Mouse (Mus musculus) heart, postnatal 0 days (tissue): ENCODE measurements at regions not wholly inside any gene's neighbourhood (a gene's known extent, or its start where the extent isn't known, plus 50 kb on each side); places are given as distances from the start of the nearest gene placed in this dataset.
"Not testable (repeated sequence)": the region's sequence is repeated elsewhere in the genome, so short reads cannot be mapped to it uniquely, and the experiment has no call there.

Experiments used
- ATAC-seq: fragments of 200-750 bp; cut with Nextera tagmentation; 2 replicates; pipeline ENCODE4 v1.8.0; 2017; ENCODE audit warnings: low read depth, moderate number of reproducible peaks, moderate library complexity; ENCODE audit not compliant: insufficient read depth
- DNase-seq: peaks from one replicate; pipeline ENCODE4 v3.0.0-alpha.2; 2016; ENCODE audit warnings: low spot score
- H3K27ac ChIP-seq: fragments of 300-500 bp; sonication (generic); 2 replicates; pipeline ENCODE4 v1.5.1; 2014; ENCODE audit warnings: low read depth, mild to moderate bottlenecking
- H3K27me3 ChIP-seq: fragments of 300-500 bp; sonication (generic); 2 replicates; pipeline ENCODE4 v1.6.1; 2014; ENCODE audit warnings: low read length, mixed read lengths; ENCODE audit not compliant: control insufficient read depth, insufficient read depth
- H3K36me3 ChIP-seq: fragments of 300-500 bp; sonication (generic); replicated peaks from 2 replicates; pipeline ENCODE4 v1.6.1; 2014; ENCODE audit warnings: low read length, mixed read lengths; ENCODE audit not compliant: control insufficient read depth, insufficient read depth
- H3K4me1 ChIP-seq: fragments of 300-500 bp; sonication (generic); 2 replicates; pipeline ENCODE4 v1.6.1; 2014; ENCODE audit warnings: antibody characterized with exemption; ENCODE audit not compliant: control insufficient read depth, insufficient read depth
- H3K4me2 ChIP-seq: fragments of 300-500 bp; sonication (generic); 2 replicates; pipeline ENCODE4 v1.6.1; 2014; ENCODE audit warnings: low read depth, mild to moderate bottlenecking, low read length, moderate library complexity
- H3K4me3 ChIP-seq: fragments of 300-500 bp; sonication (generic); 2 replicates; pipeline ENCODE4 v1.5.1; 2014; ENCODE audit warnings: low read depth, low read length
- H3K9ac ChIP-seq: fragments of 300-500 bp; sonication (generic); replicated peaks from 2 replicates; pipeline ENCODE4 v1.6.1; 2014; ENCODE audit warnings: low read depth, low read length, mixed read lengths
- H3K9me3 ChIP-seq: fragments of 300-500 bp; sonication (generic); replicated peaks from 2 replicates; pipeline ENCODE4 v1.6.1; 2016; ENCODE audit warnings: low read length; ENCODE audit not compliant: control insufficient read depth
- CTCF ChIP-seq: IDR thresholded peaks from 2 replicates; pipeline ENCODE4 v1.5.1; 2016; ENCODE audit warnings: antibody characterized with exemption, control low read depth, low read depth
- EP300 ChIP-seq: IDR thresholded peaks from 2 replicates; pipeline ENCODE4 v1.6.1; 2016; ENCODE audit warnings: antibody characterized with exemption, low read depth
- WGBS: fragments of 180-500 bp; shearing (Covaris S2); extraction: QIAGEN DNeasy Blood & Tissue Kit; methylation state at CpG from one replicate; pipeline ENCODE4 v1.1.7; 2014; 5-methylcytosine and 5-hydroxymethylcytosine counted together

DNA sequence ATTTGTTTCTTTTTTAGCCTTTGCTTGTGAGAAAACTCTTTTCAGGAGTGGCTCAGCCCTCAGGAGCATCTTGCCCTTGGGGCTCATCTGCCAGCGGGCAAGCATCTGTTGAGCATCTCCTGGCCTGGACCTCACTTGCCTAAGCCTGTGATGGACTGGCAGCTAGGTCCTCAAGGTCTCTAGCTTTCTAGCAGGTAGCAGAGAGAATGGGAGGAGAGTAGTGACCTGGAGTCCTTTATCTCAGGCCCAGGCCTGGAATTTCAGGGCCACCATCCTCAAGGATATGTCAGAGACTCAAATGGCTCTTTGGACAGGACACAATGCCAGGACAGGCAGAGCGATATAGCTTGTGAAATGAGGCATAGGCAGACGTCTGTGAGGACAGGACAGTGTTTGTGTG lies 59.3 kb upstream of the Klf13 start:
- Histone ChIP-seq H3K4me3 (no peak overlapping the region), H3K27me3 (no peaks in the 10 kb centered on the region), H3K36me3 (no peaks in the 10 kb centered on the region), H3K9ac (no peak overlapping the region), H3K27ac (peak overlapping the region; percentile 55; the same call in 1 of the 2 replicates), H3K4me1 (0 out of 2 replicates have a peak, but pooled peaks cover 10% of the 10 kb centered on the region), H3K9me3 (no peaks in the 10 kb centered on the region), H3K4me2 (no peak overlapping the region)
- no peak for ATAC-seq
- TF ChIP-seq CTCF (no peak), EP300 (no peak)
- WGBS: 81% methylated on average over 3 of the region's 3 CpGs
- no peak for DNase-seq

DNA sequence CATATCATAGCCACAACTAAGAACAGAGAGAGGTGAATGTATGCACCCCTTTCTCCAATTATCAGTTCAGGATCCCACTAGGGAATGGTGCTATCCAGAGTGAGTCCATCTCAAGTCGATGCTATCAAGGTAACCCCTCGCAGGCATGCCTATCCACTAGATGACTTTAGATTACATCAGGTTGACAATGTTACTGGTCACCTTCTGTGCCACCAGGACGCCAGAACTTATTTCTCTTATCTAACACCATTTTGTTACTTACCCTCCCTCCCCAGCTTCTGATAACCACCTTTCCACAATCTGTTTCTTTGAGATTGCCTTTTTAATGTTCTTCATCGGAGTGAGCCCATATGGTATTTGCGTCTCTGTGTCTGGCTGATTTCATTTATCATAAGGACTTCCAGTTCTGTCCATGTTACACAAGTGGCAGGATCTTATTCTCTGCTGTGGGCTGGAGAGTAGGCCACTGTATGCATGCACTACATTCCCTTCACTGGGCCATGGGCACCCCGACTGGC lies 57.9 kb upstream of the Klf13 start:
- H3K4me3 ChIP-seq: no peak overlapping the region
- no peak overlapping the region for H3K27ac ChIP-seq
- no peaks in the 10 kb centered on the region for H3K27me3 ChIP-seq
- no peak overlapping the region for H3K4me2 ChIP-seq
- 0 out of 2 replicates have a peak, but pooled peaks cover 4% of the 10 kb centered on the region for H3K4me1 ChIP-seq
- no peak for ATAC-seq
- TF ChIP-seq CTCF: no peak
- TF ChIP-seq EP300: no peak
- no peak overlapping the region for H3K9ac ChIP-seq
- H3K36me3 ChIP-seq: no peaks in the 10 kb centered on the region
- DNase-seq: no peak
- no peaks in the 10 kb centered on the region for H3K9me3 ChIP-seq
- WGBS: 71% methylated on average over 6 of the region's 6 CpGs

DNA sequence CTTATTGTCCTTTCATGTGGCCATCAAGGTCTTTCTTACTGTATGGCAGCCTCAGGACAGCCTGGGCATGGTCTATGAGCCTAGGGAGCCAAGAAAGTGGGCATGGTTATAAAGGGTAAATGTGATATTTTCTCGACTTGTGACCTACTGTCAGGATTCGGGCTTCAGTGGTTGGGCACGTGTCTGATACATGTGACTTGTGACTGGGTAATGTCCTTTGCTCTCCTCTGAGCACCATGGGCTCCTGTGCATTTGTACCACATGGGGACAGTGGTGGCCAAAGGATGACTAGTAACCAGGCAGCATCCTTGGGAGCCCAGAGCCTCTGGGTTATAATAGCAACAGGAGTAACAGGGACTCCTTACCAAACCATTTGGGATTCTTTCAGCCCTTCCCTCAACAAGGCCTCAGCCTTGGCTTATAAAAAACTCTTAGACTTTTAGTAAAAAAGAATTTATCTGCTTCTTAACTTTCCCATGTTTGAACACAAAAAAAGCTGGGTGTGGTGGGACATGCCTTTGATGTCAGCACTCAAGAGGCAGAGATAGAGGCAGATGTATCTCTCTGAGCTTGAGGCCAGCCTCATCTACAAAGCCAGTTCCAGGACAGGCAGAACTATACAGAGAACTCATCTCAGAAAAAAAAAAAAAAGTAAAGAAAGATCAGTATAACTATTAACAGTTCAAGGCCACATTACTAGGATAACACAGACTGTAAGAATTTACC lies 56.7 kb upstream of the Klf13 start:
- DNase-seq (no peak), ATAC-seq (peak; percentile 42; the same call in 1 of the 2 replicates)
- Histone ChIP-seq H3K36me3 (no peaks in the 10 kb centered on the region), H3K9ac (no peak overlapping the region), H3K27me3 (no peaks in the 10 kb centered on the region), H3K9me3 (no peaks in the 10 kb centered on the region), H3K4me3 (no peak overlapping the region), H3K27ac (no peak overlapping the region), H3K4me1 (0 out of 2 replicates have a peak, but pooled peaks cover 4% of the 10 kb centered on the region), H3K4me2 (no peak overlapping the region)
- 71% methylated on average over 3 of the region's 3 CpGs for WGBS
- TF ChIP-seq EP300 (no peak), CTCF (peak; percentile 32; the same call in 1 of the 2 replicates)

DNA sequence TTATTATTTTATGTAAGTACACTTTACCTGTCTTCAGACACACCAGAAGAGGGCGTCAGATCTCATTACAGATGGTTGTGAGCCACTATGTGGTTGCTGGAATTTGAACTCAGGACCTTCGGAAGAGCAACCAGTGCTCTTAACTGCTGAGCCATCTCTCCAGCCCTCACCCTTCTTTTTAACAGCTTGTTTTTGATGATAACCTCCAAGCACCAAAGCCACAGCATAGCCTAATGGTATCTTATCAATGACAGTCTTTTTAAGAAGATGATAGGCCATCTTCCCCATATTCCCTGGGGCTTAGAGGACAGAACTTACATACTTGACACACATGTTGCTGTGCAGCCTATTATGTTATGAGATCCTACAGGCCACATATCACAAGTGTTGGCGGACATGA lies 56.1 kb upstream of the Klf13 start:
- H3K4me1 ChIP-seq, H3K9me3 ChIP-seq, H3K4me2 ChIP-seq, H3K27ac ChIP-seq, H3K4me3 ChIP-seq, DNase-seq, H3K36me3 ChIP-seq, H3K27me3 ChIP-seq, ATAC-seq, H3K9ac ChIP-seq: not testable (repeated sequence)
- WGBS: 73% methylated on average over 3 of the region's 3 CpGs

DNA sequence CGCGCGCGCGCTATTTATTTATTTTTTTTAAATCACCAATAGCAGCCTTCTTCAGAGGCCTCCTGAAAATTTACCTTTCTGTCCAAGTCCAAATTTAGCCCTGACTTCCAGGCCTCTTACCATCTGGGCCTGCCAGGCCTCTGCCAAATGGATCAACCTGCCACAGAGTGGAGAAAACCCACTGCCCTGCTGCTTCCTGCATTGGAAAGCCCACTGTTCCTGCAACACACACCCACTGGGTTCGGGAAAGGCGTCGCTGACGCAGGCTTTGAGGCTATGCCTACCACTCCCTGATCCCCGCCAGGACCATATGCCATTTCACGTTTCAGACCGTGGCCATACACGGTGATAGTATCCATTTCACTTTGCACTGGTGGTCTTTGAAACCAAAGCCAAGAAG lies 53.4 kb upstream of the Klf13 start:
- Histone ChIP-seq H3K9ac (no peak overlapping the region), H3K36me3 (no peaks in the 10 kb centered on the region), H3K4me2 (no peak overlapping the region), H3K27me3 (no peaks in the 10 kb centered on the region), H3K27ac (no peak overlapping the region), H3K4me1 (no peaks in the 10 kb centered on the region), H3K4me3 (no peak overlapping the region), H3K9me3 (no peaks in the 10 kb centered on the region)
- TF ChIP-seq CTCF (no peak), EP300 (no peak)
- DNase-seq (no peak), ATAC-seq (no peak)
- 94% methylated on average over 13 of the region's 13 CpGs for WGBS
